Mouse (Mus musculus) E14TG2a.4 (cell line): ENCODE results near the gene Ush2a.

Experiments used
- CTCF ChIP-seq: conservative IDR thresholded peaks from 2 replicates; pipeline ENCODE4 v1.5.1; 2014; ENCODE audit warnings: low read length
- NANOG ChIP-seq: IDR thresholded peaks from 2 replicates; pipeline ENCODE4 v1.6.1; 2014; ENCODE audit warnings: borderline replicate concordance, low read length, mixed read lengths
- POU5F1 ChIP-seq: IDR thresholded peaks from 2 replicates; pipeline ENCODE4 v1.6.1; 2014; ENCODE audit warnings: low read length, borderline replicate concordance

- TF ChIP-seq CTCF (no peak), POU5F1 (no peak), NANOG (no peak)
Observed at GRCm38 (mm10) chr1:188937246-188937780, 675.5 kb downstream of the Ush2a start.
